Mouse (Mus musculus): Measurements from ENCODE around the gene Serpina3f. TPM values are rescaled to one million over a fixed set of nuclear protein-coding genes. Genes with fewer than 3 reads are reported as not detected.

Gene Serpina3f
- total RNA-seq (2012; rRNA removed) = not detected in 2 replicates

DNA sequence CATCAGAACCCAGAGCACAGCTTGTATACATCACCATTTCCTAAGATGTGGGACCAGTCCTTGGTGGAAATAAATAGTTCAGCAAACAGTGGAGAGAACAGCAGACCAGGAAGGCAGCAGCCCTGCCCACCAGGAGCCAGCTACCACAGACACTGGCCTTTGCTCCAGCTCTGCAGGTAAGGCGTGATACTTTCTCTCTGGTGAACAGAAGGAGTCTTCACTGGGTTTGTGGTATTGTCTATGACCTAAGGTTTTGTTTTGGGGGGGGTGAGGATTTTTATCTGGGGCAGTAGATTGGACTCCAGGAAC is at the start of gene Serpina3f:
Serpina3f (plus strand) TSS at position 100 of the 309 bp plus-strand sequence.
- H3K9ac ChIP-seq (ENCODE audit: insufficient read depth, low read depth, low read length, poor library complexity, severe bottlenecking) = no peak within 1 kb of the TSS
- H3K4me3 ChIP-seq (ENCODE audit: insufficient read depth in 1 of 2, low read depth in 1 of 2, low read length in 2 of 2, poor library complexity in 1 of 2, severe bottlenecking in 1 of 2) = no peak within 1 kb of the TSS
- TF ChIP-seq HCFC1 (IDR thresholded peaks at IDR 0.05; ENCODE audit: borderline replicate concordance, insufficient read depth, low read length) (no peak), CHD2 (IDR thresholded peaks at IDR 0.05; ENCODE audit: low read depth, low read length) (no peak), ZC3H11A (IDR thresholded peaks at IDR 0.05; ENCODE audit: borderline replicate concordance, low read depth, low read length) (no peak), ZNF384 (IDR thresholded peaks at IDR 0.05; ENCODE audit: low read depth, low read length) (no peak), MAFK (IDR thresholded peaks at IDR 0.05; ENCODE audit: insufficient read depth, low read depth, low read length) (no peak)
- no peaks in the 10 kb centered on the region for H3K9me3 ChIP-seq (ENCODE audit: control insufficient read depth, insufficient read depth, low read depth, low read length)
- no peaks in the 10 kb centered on the region for H3K4me1 ChIP-seq (ENCODE audit: control insufficient read depth in 2 of 2, insufficient read depth in 2 of 2, low read length in 2 of 2, poor library complexity in 1 of 2)
- H3K36me3 ChIP-seq (ENCODE audit: control insufficient read depth, insufficient read depth, low read length, poor library complexity, severe bottlenecking) = no peaks in the 10 kb centered on the region
- in situ Hi-C loops (cut with MboI; ENCODE audit: low sequenced_read_pairs in 2 of 2, unreplicated experiment in 2 of 2) = loop anchor here in 1 of 2 experiments (25.0 kb wide), 1 partner anchor 198 kb away; the partner anchor contains the start of gene Serpina3n
- H3K27ac ChIP-seq (ENCODE audit: insufficient read depth, low read depth, low read length, poor library complexity, severe bottlenecking) = no peak within 1 kb of the TSS
- DNase-seq (ENCODE audit: low read depth, low spot score) = no peak

DNA sequence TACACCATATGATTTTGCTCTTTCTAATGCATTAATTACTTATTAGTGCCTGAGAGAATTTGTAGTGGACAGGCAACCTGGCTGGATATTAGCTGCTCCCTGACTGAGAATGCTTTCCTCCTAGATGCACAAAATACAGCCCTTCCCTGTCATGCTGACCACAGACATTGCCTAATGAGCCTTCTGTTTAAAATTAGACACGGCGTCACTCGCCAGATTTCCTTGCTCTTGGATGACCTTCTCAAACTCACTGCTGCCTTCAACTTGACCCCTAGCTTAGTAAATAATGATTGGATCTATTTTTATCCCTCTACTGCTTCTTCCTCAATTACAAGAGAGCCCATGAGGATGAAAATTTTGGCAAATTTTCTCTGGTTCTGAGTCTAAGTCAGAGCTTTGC is 39.6 kb upstream of the Serpina3f start:
- H3K4me1 ChIP-seq (ENCODE audit: control insufficient read depth in 2 of 2, insufficient read depth in 2 of 2, low read length in 2 of 2, poor library complexity in 1 of 2) = no peaks in the 10 kb centered on the region
- no peaks in the 10 kb centered on the region for H3K9me3 ChIP-seq (ENCODE audit: control insufficient read depth, insufficient read depth, low read depth, low read length)
- in situ Hi-C loops (cut with MboI; ENCODE audit: low sequenced_read_pairs in 2 of 2, unreplicated experiment in 2 of 2) = no loop called here
- TF ChIP-seq ZNF384 (IDR thresholded peaks at IDR 0.05; ENCODE audit: low read depth, low read length) (no peak), CHD2 (IDR thresholded peaks at IDR 0.05; ENCODE audit: low read depth, low read length) (no peak), HCFC1 (IDR thresholded peaks at IDR 0.05; ENCODE audit: borderline replicate concordance, insufficient read depth, low read length) (no peak), MAFK (IDR thresholded peaks at IDR 0.05; ENCODE audit: insufficient read depth, low read depth, low read length) (no peak), ZC3H11A (IDR thresholded peaks at IDR 0.05; ENCODE audit: borderline replicate concordance, low read depth, low read length) (no peak)
- H3K9ac ChIP-seq (ENCODE audit: insufficient read depth, low read depth, low read length, poor library complexity, severe bottlenecking) = no peak overlapping the region
- no peak overlapping the region for H3K27ac ChIP-seq (ENCODE audit: insufficient read depth, low read depth, low read length, poor library complexity, severe bottlenecking)
- no peak overlapping the region for H3K4me3 ChIP-seq (ENCODE audit: insufficient read depth in 1 of 2, low read depth in 1 of 2, low read length in 2 of 2, poor library complexity in 1 of 2, severe bottlenecking in 1 of 2)
- H3K36me3 ChIP-seq (ENCODE audit: control insufficient read depth, insufficient read depth, low read length, poor library complexity, severe bottlenecking) = no peaks in the 10 kb centered on the region
- DNase-seq (ENCODE audit: low read depth, low spot score) = no peak

DNA sequence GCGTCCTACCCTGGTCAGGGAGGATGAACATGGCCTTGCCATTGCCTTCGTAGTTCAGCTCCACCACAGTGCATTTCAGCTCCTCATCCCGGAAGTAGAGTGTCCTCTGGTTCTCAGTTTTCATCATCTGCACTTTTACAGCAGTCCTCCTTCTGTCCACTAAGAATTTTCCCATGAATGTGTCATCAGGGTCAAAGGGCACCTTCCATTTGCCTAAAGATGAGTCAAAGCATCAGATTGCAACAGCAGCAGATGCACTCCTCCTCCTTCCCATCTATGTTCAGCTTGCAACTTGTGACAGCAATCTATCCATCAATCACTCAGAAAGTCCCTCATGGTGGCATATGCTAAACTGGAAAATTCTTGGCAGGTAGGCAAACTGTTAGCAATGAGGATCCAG is 38.7 kb upstream of the Serpina3f start:
- DNase-seq (ENCODE audit: low read depth, low spot score) = no peak
- Histone ChIP-seq H3K4me3 (ENCODE audit: insufficient read depth in 1 of 2, low read depth in 1 of 2, low read length in 2 of 2, poor library complexity in 1 of 2, severe bottlenecking in 1 of 2) (no peak overlapping the region), H3K9ac (ENCODE audit: insufficient read depth, low read depth, low read length, poor library complexity, severe bottlenecking) (no peak overlapping the region), H3K9me3 (ENCODE audit: control insufficient read depth, insufficient read depth, low read depth, low read length) (no peaks in the 10 kb centered on the region), H3K27ac (ENCODE audit: insufficient read depth, low read depth, low read length, poor library complexity, severe bottlenecking) (no peak overlapping the region), H3K4me1 (ENCODE audit: control insufficient read depth in 2 of 2, insufficient read depth in 2 of 2, low read length in 2 of 2, poor library complexity in 1 of 2) (no peaks in the 10 kb centered on the region), H3K36me3 (ENCODE audit: control insufficient read depth, insufficient read depth, low read length, poor library complexity, severe bottlenecking) (no peaks in the 10 kb centered on the region)
- TF ChIP-seq CHD2 (IDR thresholded peaks at IDR 0.05; ENCODE audit: low read depth, low read length) (no peak), ZC3H11A (IDR thresholded peaks at IDR 0.05; ENCODE audit: borderline replicate concordance, low read depth, low read length) (no peak), MAFK (IDR thresholded peaks at IDR 0.05; ENCODE audit: insufficient read depth, low read depth, low read length) (no peak), HCFC1 (IDR thresholded peaks at IDR 0.05; ENCODE audit: borderline replicate concordance, insufficient read depth, low read length) (no peak), ZNF384 (IDR thresholded peaks at IDR 0.05; ENCODE audit: low read depth, low read length) (no peak)
- in situ Hi-C loops (cut with MboI; ENCODE audit: low sequenced_read_pairs in 2 of 2, unreplicated experiment in 2 of 2) = no loop called here

DNA sequence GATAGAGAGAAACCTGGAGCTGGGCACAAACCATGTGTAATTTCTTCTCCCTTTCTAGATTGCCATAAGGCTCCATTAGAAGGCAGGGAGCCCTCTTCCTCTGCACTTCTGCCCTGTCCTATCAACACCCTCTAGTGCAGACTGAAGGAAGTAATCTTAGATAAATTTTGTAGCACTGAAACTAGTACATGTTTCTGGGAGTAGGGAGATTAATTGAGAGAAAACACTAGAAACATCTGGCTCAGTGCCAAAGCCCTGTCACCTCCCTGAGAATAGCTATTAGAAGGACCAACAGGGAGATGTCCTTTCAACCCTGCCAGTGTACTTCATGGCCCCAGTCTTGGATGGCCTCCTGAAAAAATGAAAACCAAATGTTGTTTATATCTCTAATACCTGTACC is 35.8 kb upstream of the Serpina3f start:
- in situ Hi-C loops (cut with MboI; ENCODE audit: low sequenced_read_pairs in 2 of 2, unreplicated experiment in 2 of 2) = no loop called here
- DNase-seq (ENCODE audit: low read depth, low spot score) = no peak
- no peak overlapping the region for H3K9ac ChIP-seq (ENCODE audit: insufficient read depth, low read depth, low read length, poor library complexity, severe bottlenecking)
- no peak overlapping the region for H3K27ac ChIP-seq (ENCODE audit: insufficient read depth, low read depth, low read length, poor library complexity, severe bottlenecking)
- no peaks in the 10 kb centered on the region for H3K4me1 ChIP-seq (ENCODE audit: control insufficient read depth in 2 of 2, insufficient read depth in 2 of 2, low read length in 2 of 2, poor library complexity in 1 of 2)
- H3K36me3 ChIP-seq (ENCODE audit: control insufficient read depth, insufficient read depth, low read length, poor library complexity, severe bottlenecking) = no peaks in the 10 kb centered on the region
- no peaks in the 10 kb centered on the region for H3K9me3 ChIP-seq (ENCODE audit: control insufficient read depth, insufficient read depth, low read depth, low read length)
- TF ChIP-seq CHD2 (IDR thresholded peaks at IDR 0.05; ENCODE audit: low read depth, low read length) (no peak), ZC3H11A (IDR thresholded peaks at IDR 0.05; ENCODE audit: borderline replicate concordance, low read depth, low read length) (no peak), MAFK (IDR thresholded peaks at IDR 0.05; ENCODE audit: insufficient read depth, low read depth, low read length) (no peak), ZNF384 (IDR thresholded peaks at IDR 0.05; ENCODE audit: low read depth, low read length) (no peak), HCFC1 (IDR thresholded peaks at IDR 0.05; ENCODE audit: borderline replicate concordance, insufficient read depth, low read length) (no peak)
- H3K4me3 ChIP-seq (ENCODE audit: insufficient read depth in 1 of 2, low read depth in 1 of 2, low read length in 2 of 2, poor library complexity in 1 of 2, severe bottlenecking in 1 of 2) = no peak overlapping the region

DNA sequence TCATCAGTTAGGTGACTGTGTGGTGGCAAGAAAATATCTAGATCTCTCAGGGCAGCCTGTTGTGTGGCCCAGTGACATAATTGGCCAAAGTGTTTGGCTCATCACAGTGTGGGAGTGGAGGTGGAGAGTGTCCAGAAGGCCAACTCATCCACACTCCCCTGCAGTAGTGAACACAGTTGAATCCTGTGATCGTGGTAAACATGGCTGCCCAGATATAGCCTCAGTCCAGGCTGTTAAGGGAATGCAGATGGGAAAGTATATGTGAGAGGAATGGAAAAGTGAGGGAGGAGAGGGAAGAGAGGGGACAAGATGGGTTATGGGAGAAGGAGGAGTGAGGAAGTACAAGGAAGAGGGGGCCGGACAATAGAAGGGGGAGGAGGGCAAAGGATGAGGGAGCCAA is 35.4 kb upstream of the Serpina3f start:
- Histone ChIP-seq H3K27ac (ENCODE audit: insufficient read depth, low read depth, low read length, poor library complexity, severe bottlenecking) (no peak overlapping the region), H3K4me1 (ENCODE audit: control insufficient read depth in 2 of 2, insufficient read depth in 2 of 2, low read length in 2 of 2, poor library complexity in 1 of 2) (no peaks in the 10 kb centered on the region), H3K9me3 (ENCODE audit: control insufficient read depth, insufficient read depth, low read depth, low read length) (no peaks in the 10 kb centered on the region), H3K36me3 (ENCODE audit: control insufficient read depth, insufficient read depth, low read length, poor library complexity, severe bottlenecking) (no peaks in the 10 kb centered on the region), H3K4me3 (ENCODE audit: insufficient read depth in 1 of 2, low read depth in 1 of 2, low read length in 2 of 2, poor library complexity in 1 of 2, severe bottlenecking in 1 of 2) (no peak overlapping the region), H3K9ac (ENCODE audit: insufficient read depth, low read depth, low read length, poor library complexity, severe bottlenecking) (no peak overlapping the region)
- no peak for DNase-seq (ENCODE audit: low read depth, low spot score)
- in situ Hi-C loops (cut with MboI; ENCODE audit: low sequenced_read_pairs in 2 of 2, unreplicated experiment in 2 of 2) = no loop called here
- TF ChIP-seq ZNF384 (IDR thresholded peaks at IDR 0.05; ENCODE audit: low read depth, low read length) (no peak), HCFC1 (IDR thresholded peaks at IDR 0.05; ENCODE audit: borderline replicate concordance, insufficient read depth, low read length) (no peak), ZC3H11A (IDR thresholded peaks at IDR 0.05; ENCODE audit: borderline replicate concordance, low read depth, low read length) (no peak), CHD2 (IDR thresholded peaks at IDR 0.05; ENCODE audit: low read depth, low read length) (no peak), MAFK (IDR thresholded peaks at IDR 0.05; ENCODE audit: insufficient read depth, low read depth, low read length) (no peak)
